Mouse (Mus musculus) liver, adult 2 months (tissue): ENCODE results near the gene 2310022A10Rik.

Experiments
- CTCF ChIP-seq: fragments of 200-500 bp; IDR thresholded peaks from 2 replicates; pipeline ENCODE4 v1.5.1; 2011; ENCODE audit warnings: low read depth, low read length, control low read depth
- POLR2A ChIP-seq: fragments of 200-500 bp; IDR thresholded peaks from 2 replicates; pipeline ENCODE4 v1.6.1; 2011; ENCODE audit warnings: low read length, control low read depth; ENCODE audit not compliant: insufficient read depth; ENCODE audit errors: extremely low read depth

- no peak for TF ChIP-seq CTCF
- 0 out of 2 replicates have a peak, but pooled peaks have one; percentile 26 for TF ChIP-seq POLR2A
These were observed 10.5 kb upstream of the 2310022A10Rik start for GRCm38 (mm10) chr7:27542392-27543033.
